Mouse (Mus musculus) limb, embryonic 14.5 days (tissue): Measurements from ENCODE around the gene Macrod1. TPM values are rescaled to one million over a fixed set of nuclear protein-coding genes. Genes with fewer than 3 reads are reported as not detected.

Experiments used
- ATAC-seq: fragments of 200-750 bp; cut with Nextera tagmentation; 2 replicates; pipeline ENCODE4 v1.8.0; 2017; ENCODE audit warnings: low read depth, moderate number of reproducible peaks, moderate TSS enrichment; ENCODE audit not compliant: low FRiP score
- DNase-seq: peaks from one replicate; pipeline ENCODE4 v3.0.0-alpha.2; 2015; ENCODE audit warnings: low spot score
- H3K27ac ChIP-seq: fragments of 300-500 bp; sonication (generic); replicated peaks from 2 replicates; pipeline ENCODE4 v1.5.1; 2014; ENCODE audit warnings: low read depth, mild to moderate bottlenecking, low read length, moderate library complexity, mixed read lengths
- H3K27me3 ChIP-seq: fragments of 300-500 bp; sonication (generic); 2 replicates; pipeline ENCODE4 v1.6.1; 2014; ENCODE audit warnings: low read length, mixed read lengths; ENCODE audit not compliant: control insufficient read depth, insufficient read depth
- H3K36me3 ChIP-seq: fragments of 300-500 bp; sonication (generic); 2 replicates; pipeline ENCODE4 v1.6.1; 2014; ENCODE audit warnings: mild to moderate bottlenecking, low read length, moderate library complexity, mixed read lengths; ENCODE audit not compliant: control insufficient read depth, insufficient read depth
- H3K4me1 ChIP-seq: fragments of 300-500 bp; sonication (generic); 2 replicates; pipeline ENCODE4 v1.6.1; 2014; ENCODE audit warnings: antibody characterized with exemption, low read length, mixed read lengths; ENCODE audit not compliant: control insufficient read depth, insufficient read depth
- H3K4me2 ChIP-seq: fragments of 300-500 bp; sonication (generic); replicated peaks from 2 replicates; pipeline ENCODE4 v1.6.1; 2014; ENCODE audit warnings: low read depth, mild to moderate bottlenecking, low read length, moderate library complexity; ENCODE audit not compliant: severe bottlenecking
- H3K4me3 ChIP-seq: fragments of 300-500 bp; sonication (generic); replicated peaks from 2 replicates; pipeline ENCODE4 v1.5.1; 2014; ENCODE audit warnings: low read length
- H3K9ac ChIP-seq: fragments of 300-500 bp; sonication (generic); 2 replicates; pipeline ENCODE4 v1.6.1; 2014; ENCODE audit warnings: mild to moderate bottlenecking, low read depth, low read length, moderate library complexity; ENCODE audit not compliant: severe bottlenecking
- H3K9me3 ChIP-seq: fragments of 300-500 bp; sonication (generic); 2 replicates; pipeline ENCODE4 v1.6.1; 2016; ENCODE audit warnings: low read length; ENCODE audit not compliant: control insufficient read depth
- POLR2A ChIP-seq: fragments of 200-500 bp; IDR thresholded peaks from 2 replicates; pipeline ENCODE4 v1.8.0; 2012; ENCODE audit warnings: inconsistent platforms, mild to moderate bottlenecking, moderate library complexity, borderline replicate concordance; ENCODE audit not compliant: insufficient read depth, insufficient read length; ENCODE audit errors: extremely low read depth
- WGBS: fragments of 180-500 bp; shearing (Covaris S2); extraction: QIAGEN DNeasy Blood & Tissue Kit; methylation state at CpG from one replicate; pipeline ENCODE4 v1.1.7; 2014; 5-methylcytosine and 5-hydroxymethylcytosine counted together
- polyA plus RNA-seq, 2 experiments: library from polyadenylated mRNA; depleted of rRNA in 1 of 2; stranded (reverse) in 1 of 2; unstranded in 1 of 2; fragments of >200 nt; fragmentation: Nextera tagmentation in 1 of 2; extraction: Ambion mirVana in 1 of 2; gene quantifications; 2 replicates each; pipeline versions ENCODE4 v1.2.1 to v1.2.3; 2012 to 2014

Macrod1 gene
- polyA plus RNA-seq, 2 experiments: 19.7 to 24.6 TPM

DNA sequence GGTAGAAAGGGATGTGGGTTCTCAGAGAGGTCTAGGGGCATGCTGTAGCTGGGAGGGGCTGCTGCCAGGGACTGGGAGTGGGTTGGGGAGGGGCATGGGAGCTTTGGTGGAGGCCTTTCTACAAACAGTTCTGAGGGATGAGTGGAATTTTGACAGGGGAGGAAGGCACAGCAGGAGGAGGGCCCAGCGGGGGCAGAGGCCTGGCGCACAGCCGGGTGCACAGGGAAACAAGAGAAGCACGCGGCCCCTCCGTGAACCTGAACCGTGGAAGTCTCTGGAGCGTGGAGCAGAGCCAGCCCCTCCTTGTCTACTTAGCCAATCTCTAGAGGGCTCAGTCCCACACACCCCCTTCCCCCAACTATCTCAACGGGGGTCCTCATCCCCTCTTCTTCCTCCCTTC lies 78.9 kb downstream of the Macrod1 start:
- Histone ChIP-seq H3K27me3 (no peaks in the 10 kb centered on the region), H3K9ac (no peak overlapping the region), H3K27ac (peak overlapping the region; percentile 75), H3K4me2 (peak overlapping the region; percentile 26; the same call in 1 of the 2 replicates), H3K4me3 (no peak overlapping the region), H3K4me1 (peaks cover 77% of the 10 kb centered on the region), H3K36me3 (no peaks in the 10 kb centered on the region), H3K9me3 (no peaks in the 10 kb centered on the region)
- WGBS: 13% methylated on average over 9 of the region's 9 CpGs
- peak; percentile 80 for ATAC-seq
- peak; percentile 84 for DNase-seq
- TF ChIP-seq POLR2A: no peak

DNA sequence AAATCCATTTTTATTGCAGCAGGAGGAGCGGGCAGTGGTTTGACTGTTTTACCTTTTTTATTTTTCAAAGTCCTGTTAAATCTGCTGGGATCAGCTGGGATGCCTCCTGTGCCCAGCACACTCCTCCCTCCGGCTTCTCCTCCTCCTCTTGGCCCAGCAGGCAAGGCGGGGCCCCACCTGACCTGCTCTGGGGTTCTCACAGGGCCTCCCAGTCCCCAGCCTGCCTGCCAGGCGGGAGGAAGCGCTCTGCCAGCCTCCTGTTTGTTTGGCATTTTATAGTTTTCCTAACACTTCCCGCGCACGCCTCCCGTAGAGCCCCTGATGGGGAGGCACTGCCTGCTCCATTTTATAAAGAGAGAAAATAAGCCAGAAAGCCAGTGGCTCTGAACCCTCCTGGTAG lies 79.4 kb downstream of the Macrod1 start:
- no peak for TF ChIP-seq POLR2A
- peak overlapping the region; percentile 26 for H3K4me2 ChIP-seq
- peaks cover 80% of the 10 kb centered on the region for H3K4me1 ChIP-seq
- no peaks in the 10 kb centered on the region for H3K9me3 ChIP-seq
- no peaks in the 10 kb centered on the region for H3K36me3 ChIP-seq
- H3K27ac ChIP-seq: no peak overlapping the region; the same call in 1 of the 2 replicates
- H3K4me3 ChIP-seq: no peak overlapping the region
- ATAC-seq (peak; percentile 53; the same call in 1 of the 2 replicates), DNase-seq (peak; percentile 34)
- H3K9ac ChIP-seq: no peak overlapping the region
- 8% methylated on average over 9 of the region's 9 CpGs for WGBS
- H3K27me3 ChIP-seq: no peaks in the 10 kb centered on the region

DNA sequence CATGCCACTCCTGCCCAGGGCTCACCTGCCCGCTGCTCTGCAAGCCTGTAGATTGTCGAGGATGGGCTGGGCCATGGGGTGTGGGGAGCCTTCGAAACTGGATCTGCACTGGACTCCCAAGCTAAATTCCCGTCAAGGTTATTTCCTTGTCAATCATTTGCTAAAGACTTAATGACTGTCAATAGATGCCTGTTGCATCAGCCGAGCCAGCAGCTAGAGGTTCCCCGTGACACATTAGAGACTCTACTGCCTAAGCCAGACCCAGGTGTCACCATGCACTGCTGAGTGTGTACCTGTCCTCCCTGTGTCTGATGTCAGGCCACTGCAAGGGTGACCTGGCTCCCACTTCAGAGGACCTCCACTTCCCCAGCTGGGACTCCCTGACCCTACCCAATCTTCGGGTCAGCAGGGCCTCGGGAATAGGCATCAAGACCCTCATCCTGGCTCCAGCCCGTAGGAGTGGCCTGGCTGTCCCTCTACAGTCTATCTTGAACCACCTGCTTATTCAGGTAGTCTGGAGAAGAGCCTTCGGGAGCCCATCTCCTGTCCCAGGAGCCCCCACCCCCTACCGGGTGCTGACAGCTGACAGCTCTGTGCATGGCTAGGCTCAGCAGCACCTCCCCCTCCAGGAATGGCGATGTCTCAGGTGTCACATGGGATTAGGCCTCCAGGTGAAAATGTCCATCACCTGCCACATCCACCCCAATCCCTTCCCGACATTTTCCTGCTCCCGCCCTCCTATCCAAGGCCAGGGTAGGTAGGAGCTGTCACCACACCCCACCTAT lies 80.3 kb downstream of the Macrod1 start:
- DNase-seq: no peak
- H3K9ac ChIP-seq: no peak overlapping the region
- WGBS: 28% methylated on average over 14 of the region's 14 CpGs
- H3K27me3 ChIP-seq: no peaks in the 10 kb centered on the region
- no peak for ATAC-seq
- H3K4me2 ChIP-seq: peak overlapping the region; percentile 26
- H3K4me3 ChIP-seq: no peak overlapping the region
- H3K36me3 ChIP-seq: no peaks in the 10 kb centered on the region
- no peaks in the 10 kb centered on the region for H3K9me3 ChIP-seq
- no peak for TF ChIP-seq POLR2A
- peaks cover 78% of the 10 kb centered on the region for H3K4me1 ChIP-seq
- no peak overlapping the region for H3K27ac ChIP-seq

DNA sequence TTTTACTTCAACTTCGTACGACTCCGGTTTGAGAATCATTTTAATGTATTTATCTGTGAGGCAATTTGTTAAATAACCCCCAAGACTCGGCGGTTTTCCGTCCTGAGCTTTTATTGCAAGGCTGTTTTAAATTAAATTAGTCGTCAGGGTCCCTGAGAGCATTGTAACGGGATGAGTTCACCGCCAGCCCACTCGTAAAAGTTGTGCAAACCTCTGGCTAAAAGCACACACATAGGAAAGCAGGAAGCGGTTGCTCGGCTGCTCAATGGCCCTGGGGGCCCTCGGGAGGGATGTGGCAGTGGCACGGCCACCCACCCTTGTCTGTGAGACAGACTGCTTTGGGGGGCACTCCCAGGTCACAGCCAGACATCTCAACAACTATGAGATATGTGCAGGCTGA lies 81.7 kb downstream of the Macrod1 start:
- H3K4me1 ChIP-seq: peaks cover 77% of the 10 kb centered on the region
- 0 out of 2 replicates have a peak overlapping the region, but pooled peaks have one; percentile 9 for H3K27ac ChIP-seq
- no peaks in the 10 kb centered on the region for H3K27me3 ChIP-seq
- no peaks in the 10 kb centered on the region for H3K36me3 ChIP-seq
- peak overlapping the region; percentile 27 for H3K4me2 ChIP-seq
- TF ChIP-seq POLR2A: no peak
- H3K9ac ChIP-seq: no peak overlapping the region
- no peak overlapping the region for H3K4me3 ChIP-seq
- no peak for ATAC-seq
- H3K9me3 ChIP-seq: no peaks in the 10 kb centered on the region
- 9% methylated on average over 14 of the region's 14 CpGs for WGBS
- peak; percentile 71 for DNase-seq

DNA sequence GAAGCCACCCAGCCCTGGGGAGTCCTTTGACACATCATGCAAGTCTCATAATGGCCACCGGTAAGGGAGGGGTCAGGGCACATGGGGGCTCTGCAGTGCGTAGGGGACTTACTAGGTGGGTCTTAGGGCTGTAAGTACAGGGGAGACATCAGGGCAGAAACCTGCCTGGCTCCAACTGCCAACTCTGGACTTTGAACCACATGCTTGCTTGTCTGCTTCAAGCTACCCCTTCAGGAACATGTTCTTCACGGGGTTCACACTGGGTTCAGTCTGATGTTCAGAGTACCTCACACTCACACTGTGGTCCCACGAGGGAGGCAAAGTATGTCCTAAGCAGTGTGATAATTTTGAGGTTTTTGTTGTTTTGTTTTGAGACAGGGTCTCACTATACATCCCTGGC lies 82.7 kb downstream of the Macrod1 start:
- H3K4me1 ChIP-seq: peaks cover 78% of the 10 kb centered on the region
- H3K9me3 ChIP-seq: no peaks in the 10 kb centered on the region
- H3K4me2 ChIP-seq: no peak overlapping the region
- DNase-seq: no peak
- no peak overlapping the region for H3K27ac ChIP-seq
- no peak for ATAC-seq
- no peak overlapping the region for H3K4me3 ChIP-seq
- TF ChIP-seq POLR2A: no peak
- H3K27me3 ChIP-seq: no peaks in the 10 kb centered on the region
- H3K36me3 ChIP-seq: no peaks in the 10 kb centered on the region
- no peak overlapping the region for H3K9ac ChIP-seq
- 40% methylated on average over 4 of the region's 4 CpGs for WGBS
